Mouse (Mus musculus) limb, embryonic 10.5 days (tissue): ENCODE results near the gene Tfip11. TPM values are rescaled to one million over a fixed set of nuclear protein-coding genes. Genes with fewer than 3 reads are reported as not detected.

Experiments used
- DNase-seq: peaks from one replicate; pipeline ENCODE4 v3.0.0-alpha.2; 2017; ENCODE audit warnings: low spot score
- H3K27ac ChIP-seq: fragments of 300-500 bp; sonication (generic); 2 replicates; pipeline ENCODE4 v1.5.1; 2016; ENCODE audit warnings: mild to moderate bottlenecking
- H3K27me3 ChIP-seq: fragments of 300-500 bp; sonication (generic); 2 replicates; pipeline ENCODE4 v1.6.1; 2016; ENCODE audit warnings: low read depth, mild to moderate bottlenecking; ENCODE audit not compliant: poor library complexity, severe bottlenecking
- H3K36me3 ChIP-seq: fragments of 300-500 bp; sonication (generic); 2 replicates; pipeline ENCODE4 v1.6.1; 2016; ENCODE audit warnings: mild to moderate bottlenecking, moderate library complexity
- H3K4me1 ChIP-seq: fragments of 300-500 bp; sonication (generic); 2 replicates; pipeline ENCODE4 v1.6.1; 2016
- H3K4me3 ChIP-seq: fragments of 300-500 bp; sonication (generic); 2 replicates; pipeline ENCODE4 v1.5.1; 2016; ENCODE audit warnings: mild to moderate bottlenecking, moderate library complexity
- H3K9me3 ChIP-seq: fragments of 300-500 bp; sonication (generic); replicated peaks from 2 replicates; pipeline ENCODE4 v1.6.1; 2016; ENCODE audit warnings: mild to moderate bottlenecking
- WGBS: fragments of 180-500 bp; shearing (Covaris S2); methylation state at CpG from one replicate; pipeline ENCODE4 v1.1.7; 2016; 5-methylcytosine and 5-hydroxymethylcytosine counted together
- polyA plus RNA-seq: library from polyadenylated mRNA; unstranded; fragments of >200 nt; fragmentation: Nextera tagmentation; extraction: Ambion mirVana; gene quantifications from 2 replicates; pipeline ENCODE4 v1.2.1, GENCODE M21; 2016

Tfip11 gene
- polyA plus RNA-seq, 1 experiment from 2014 or later = 44.4 TPM

GRCm38 (mm10) chr5:112360077-112360476, 33.9 kb downstream of the Tfip11 start:
- Histone ChIP-seq H3K9me3 (no peaks in the 10 kb centered on the region), H3K4me1 (peaks cover 15% of the 10 kb centered on the region), H3K4me3 (no peak overlapping the region), H3K27me3 (no peaks in the 10 kb centered on the region), H3K27ac (no peak overlapping the region), H3K36me3 (peaks cover 88% of the 10 kb centered on the region)
- no peak for DNase-seq
- WGBS = 89% methylated on average over 3 of the region's 3 CpGs

GRCm38 (mm10) chr5:112364184-112364797, 38.1 kb downstream of the Tfip11 start:
- Histone ChIP-seq H3K4me1 (peaks cover 15% of the 10 kb centered on the region), H3K27me3 (no peaks in the 10 kb centered on the region), H3K27ac (peak overlapping the region; percentile 20), H3K4me3 (no peak overlapping the region), H3K9me3 (no peaks in the 10 kb centered on the region), H3K36me3 (peaks cover 84% of the 10 kb centered on the region)
- no peak for DNase-seq
- WGBS = 52% methylated on average over 10 of the region's 10 CpGs

GRCm38 (mm10) chr5:112366879-112367278, 40.7 kb downstream of the Tfip11 start:
- peaks cover 15% of the 10 kb centered on the region for H3K4me1 ChIP-seq
- H3K27ac ChIP-seq = no peak overlapping the region
- 98% methylated on average over 6 of the region's 6 CpGs for WGBS
- H3K9me3 ChIP-seq = no peaks in the 10 kb centered on the region
- H3K4me3 ChIP-seq = no peak overlapping the region
- peaks cover 94% of the 10 kb centered on the region for H3K36me3 ChIP-seq
- no peak for DNase-seq
- no peaks in the 10 kb centered on the region for H3K27me3 ChIP-seq

GRCm38 (mm10) chr5:112367338-112367737, 41.2 kb downstream of the Tfip11 start:
- Histone ChIP-seq H3K27ac (no peak overlapping the region), H3K4me1 (peaks cover 15% of the 10 kb centered on the region), H3K27me3 (no peaks in the 10 kb centered on the region), H3K36me3 (peaks cover 94% of the 10 kb centered on the region), H3K4me3 (no peak overlapping the region), H3K9me3 (no peaks in the 10 kb centered on the region)
- DNase-seq = no peak
- 94% methylated on average over 4 of the region's 4 CpGs for WGBS

GRCm38 (mm10) chr5:112367929-112368328, 41.8 kb downstream of the Tfip11 start:
- Histone ChIP-seq H3K9me3 (no peaks in the 10 kb centered on the region), H3K4me1 (peaks cover 15% of the 10 kb centered on the region), H3K27me3 (no peaks in the 10 kb centered on the region), H3K4me3 (no peak overlapping the region), H3K36me3 (peaks cover 94% of the 10 kb centered on the region), H3K27ac (no peak overlapping the region)
- 89% methylated on average over 12 of the region's 12 CpGs for WGBS
- DNase-seq = no peak

GRCm38 (mm10) chr5:112368666-112369065, 42.5 kb downstream of the Tfip11 start:
- H3K36me3 ChIP-seq = peaks cover 94% of the 10 kb centered on the region
- H3K4me3 ChIP-seq = no peak overlapping the region
- H3K4me1 ChIP-seq = peaks cover 12% of the 10 kb centered on the region
- no peaks in the 10 kb centered on the region for H3K27me3 ChIP-seq
- no peak for DNase-seq
- no peak overlapping the region for H3K27ac ChIP-seq
- no peaks in the 10 kb centered on the region for H3K9me3 ChIP-seq
- WGBS = 93% methylated on average over 10 of the region's 10 CpGs

GRCm38 (mm10) chr5:112369326-112369725, 43.2 kb downstream of the Tfip11 start:
- WGBS = 96% methylated on average over 13 of the region's 13 CpGs
- Histone ChIP-seq H3K27me3 (no peaks in the 10 kb centered on the region), H3K27ac (no peak overlapping the region), H3K4me3 (no peak overlapping the region), H3K4me1 (peaks cover 6% of the 10 kb centered on the region), H3K9me3 (no peaks in the 10 kb centered on the region), H3K36me3 (peaks cover 94% of the 10 kb centered on the region)
- DNase-seq = no peak

- Histone ChIP-seq H3K9me3 (no peaks in the 10 kb centered on the region), H3K36me3 (peaks cover 94% of the 10 kb centered on the region), H3K27me3 (no peaks in the 10 kb centered on the region), H3K4me1 (0 out of 2 replicates have a peak, but pooled peaks cover 2% of the 10 kb centered on the region), H3K27ac (no peak overlapping the region), H3K4me3 (no peak overlapping the region)
- DNase-seq = no peak
- WGBS = 92% methylated on average over 12 of the region's 12 CpGs
Measured at GRCm38 (mm10) chr5:112370236-112370813, 44.2 kb downstream of the Tfip11 start.

GRCm38 (mm10) chr5:112371933-112372332, 45.8 kb downstream of the Tfip11 start:
- DNase-seq = no peak
- Histone ChIP-seq H3K36me3 (peaks cover 92% of the 10 kb centered on the region), H3K4me1 (0 out of 2 replicates have a peak, but pooled peaks cover 4% of the 10 kb centered on the region), H3K4me3 (no peak overlapping the region), H3K27ac (no peak overlapping the region), H3K27me3 (no peaks in the 10 kb centered on the region), H3K9me3 (no peaks in the 10 kb centered on the region)
- 83% methylated on average over 7 of the region's 7 CpGs for WGBS

GRCm38 (mm10) chr5:112376111-112376510, 50.0 kb downstream of the Tfip11 start:
- WGBS = 90% methylated on average over 4 of the region's 4 CpGs

GRCm38 (mm10) chr5:112377380-112377779, 51.2 kb downstream of the Tfip11 start:
- 93% methylated on average over 1 of the region's 1 CpGs for WGBS
- peaks cover 71% of the 10 kb centered on the region for H3K36me3 ChIP-seq
- 0 out of 2 replicates have a peak, but pooled peaks cover 4% of the 10 kb centered on the region for H3K4me1 ChIP-seq
- no peak overlapping the region for H3K4me3 ChIP-seq
- H3K27me3 ChIP-seq = no peaks in the 10 kb centered on the region
- H3K9me3 ChIP-seq = no peaks in the 10 kb centered on the region
- no peak for DNase-seq
- no peak overlapping the region for H3K27ac ChIP-seq

More at GRCm38 (mm10) chr5:112376111-112376510, 50.0 kb downstream of the Tfip11 start:
- Histone ChIP-seq H3K36me3 (peaks cover 84% of the 10 kb centered on the region), H3K27ac (no peak overlapping the region), H3K4me3 (no peak overlapping the region), H3K9me3 (no peaks in the 10 kb centered on the region), H3K4me1 (0 out of 2 replicates have a peak, but pooled peaks cover 4% of the 10 kb centered on the region), H3K27me3 (no peaks in the 10 kb centered on the region)
- no peak for DNase-seq

GRCm38 (mm10) chr5:112378716-112379115, 52.6 kb downstream of the Tfip11 start:
- H3K4me3 ChIP-seq = no peak overlapping the region
- no peak overlapping the region for H3K27ac ChIP-seq
- H3K9me3 ChIP-seq = no peaks in the 10 kb centered on the region
- DNase-seq = no peak
- peaks cover 9% of the 10 kb centered on the region for H3K4me1 ChIP-seq
- WGBS = 80% methylated on average over 6 of the region's 6 CpGs
- peaks cover 58% of the 10 kb centered on the region for H3K36me3 ChIP-seq
- no peaks in the 10 kb centered on the region for H3K27me3 ChIP-seq

- peaks cover 5% of the 10 kb centered on the region for H3K4me1 ChIP-seq
- DNase-seq = no peak
- H3K36me3 ChIP-seq = peaks cover 46% of the 10 kb centered on the region
- H3K27ac ChIP-seq = no peak overlapping the region
- H3K4me3 ChIP-seq = no peak overlapping the region
- no peaks in the 10 kb centered on the region for H3K9me3 ChIP-seq
- 87% methylated on average over 11 of the region's 11 CpGs for WGBS
- H3K27me3 ChIP-seq = no peaks in the 10 kb centered on the region
Measured at GRCm38 (mm10) chr5:112381154-112381553, 55.0 kb downstream of the Tfip11 start.
